Mouse (Mus musculus) E14TG2a.4 (cell line): ENCODE results near the gene Gale.

Experiments
- H3K27me3 ChIP-seq: 2 replicates; pipeline ENCODE4 v1.6.1; 2014; ENCODE audit warnings: low read length, control low read depth; ENCODE audit not compliant: insufficient read depth
- H3K36me3 ChIP-seq: 2 replicates; pipeline ENCODE4 v1.6.1; 2014; ENCODE audit warnings: low read length, control low read depth; ENCODE audit not compliant: insufficient read depth
- H3K4me1 ChIP-seq: replicated peaks from 2 replicates; pipeline ENCODE4 v1.6.1; 2014; ENCODE audit warnings: low read depth, low read length, control low read depth
- H3K4me3 ChIP-seq: replicated peaks from 2 replicates; pipeline ENCODE4 v1.5.1; 2014; ENCODE audit warnings: mild to moderate bottlenecking, low read length
- H3K9me3 ChIP-seq: 2 replicates; pipeline ENCODE4 v1.6.1; 2014; ENCODE audit warnings: low read length, control low read depth
- CTCF ChIP-seq: conservative IDR thresholded peaks from 2 replicates; pipeline ENCODE4 v1.5.1; 2014; ENCODE audit warnings: low read length
- NANOG ChIP-seq: IDR thresholded peaks from 2 replicates; pipeline ENCODE4 v1.6.1; 2014; ENCODE audit warnings: borderline replicate concordance, low read length, mixed read lengths
- POU5F1 ChIP-seq: IDR thresholded peaks from 2 replicates; pipeline ENCODE4 v1.6.1; 2014; ENCODE audit warnings: low read length, borderline replicate concordance

The Gale gene

DNA sequence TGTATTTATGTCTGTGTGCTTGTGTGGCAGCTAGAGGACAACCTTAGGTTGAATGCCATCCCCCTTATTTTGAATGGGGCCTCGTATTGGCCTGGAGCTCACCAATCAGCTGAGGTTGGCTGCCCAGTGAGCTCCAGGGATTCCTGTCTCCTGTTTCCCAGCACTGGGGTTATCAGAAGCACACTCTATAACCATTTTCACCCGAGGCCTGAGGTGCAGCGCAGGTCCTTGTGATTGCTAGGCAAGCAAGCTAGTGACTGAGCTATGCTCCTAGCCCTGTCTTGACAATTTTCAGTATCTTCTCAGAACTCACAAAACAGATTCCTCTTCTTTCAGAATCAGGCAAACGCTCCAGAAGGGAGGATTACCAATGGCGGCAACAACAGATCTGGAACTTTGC, 21.0 kb downstream of the Gale start:
- peaks cover 37% of the 10 kb centered on the region for H3K4me1 ChIP-seq
- no peaks in the 10 kb centered on the region for H3K27me3 ChIP-seq
- no peaks in the 10 kb centered on the region for H3K9me3 ChIP-seq
- peaks cover 44% of the 10 kb centered on the region for H3K36me3 ChIP-seq
- H3K4me3 ChIP-seq = no peak overlapping the region
- TF ChIP-seq NANOG (no peak), CTCF (no peak), POU5F1 (no peak)

DNA sequence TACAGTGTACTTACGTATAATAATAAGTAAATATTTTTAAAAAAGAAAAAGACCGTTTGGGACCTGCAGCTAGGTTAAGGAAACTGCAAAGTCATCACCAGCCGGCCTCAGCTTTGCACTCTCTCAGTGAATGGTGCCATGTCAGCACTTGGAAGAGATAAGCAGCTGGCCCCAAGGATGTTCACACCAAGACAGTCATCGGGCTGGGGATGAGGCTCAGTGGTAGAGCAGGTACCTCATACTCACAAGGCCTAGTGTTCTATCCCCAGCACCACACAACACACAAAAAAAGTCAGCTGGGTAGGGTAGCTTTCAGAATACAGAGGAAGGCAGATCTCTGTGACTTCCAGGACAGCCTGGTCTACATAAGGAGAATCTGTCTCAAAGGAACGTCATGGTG, 21.7 kb downstream of the Gale start:
- H3K4me1 ChIP-seq = peaks cover 37% of the 10 kb centered on the region
- no peak overlapping the region for H3K4me3 ChIP-seq
- no peak for TF ChIP-seq POU5F1
- no peak for TF ChIP-seq CTCF
- TF ChIP-seq NANOG = no peak
- no peaks in the 10 kb centered on the region for H3K9me3 ChIP-seq
- peaks cover 44% of the 10 kb centered on the region for H3K36me3 ChIP-seq
- H3K27me3 ChIP-seq = no peaks in the 10 kb centered on the region

DNA sequence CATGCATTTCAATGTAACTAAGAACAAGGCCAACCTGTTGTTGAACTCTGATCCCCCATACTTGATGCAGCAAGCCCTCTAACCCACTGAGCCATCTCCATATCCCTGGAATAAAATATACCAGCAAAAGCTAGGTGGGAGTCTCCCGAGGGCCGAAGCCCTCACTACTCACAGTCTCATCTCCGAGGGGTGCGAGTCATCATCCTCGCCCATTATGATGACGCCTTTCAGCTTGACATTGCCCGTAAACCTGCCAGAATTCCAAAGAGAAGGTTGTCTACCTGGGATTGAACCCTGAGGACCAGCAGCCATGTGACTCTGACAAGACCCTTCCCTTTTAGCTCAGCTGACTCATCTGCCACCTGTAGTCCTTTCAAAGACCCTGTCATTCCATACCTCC, 22.2 kb downstream of the Gale start:
- no peaks in the 10 kb centered on the region for H3K9me3 ChIP-seq
- TF ChIP-seq CTCF (no peak), NANOG (no peak), POU5F1 (no peak)
- H3K27me3 ChIP-seq = no peaks in the 10 kb centered on the region
- H3K4me3 ChIP-seq = peak overlapping the region; percentile 99
- peaks cover 43% of the 10 kb centered on the region for H3K36me3 ChIP-seq
- H3K4me1 ChIP-seq = peaks cover 37% of the 10 kb centered on the region

DNA sequence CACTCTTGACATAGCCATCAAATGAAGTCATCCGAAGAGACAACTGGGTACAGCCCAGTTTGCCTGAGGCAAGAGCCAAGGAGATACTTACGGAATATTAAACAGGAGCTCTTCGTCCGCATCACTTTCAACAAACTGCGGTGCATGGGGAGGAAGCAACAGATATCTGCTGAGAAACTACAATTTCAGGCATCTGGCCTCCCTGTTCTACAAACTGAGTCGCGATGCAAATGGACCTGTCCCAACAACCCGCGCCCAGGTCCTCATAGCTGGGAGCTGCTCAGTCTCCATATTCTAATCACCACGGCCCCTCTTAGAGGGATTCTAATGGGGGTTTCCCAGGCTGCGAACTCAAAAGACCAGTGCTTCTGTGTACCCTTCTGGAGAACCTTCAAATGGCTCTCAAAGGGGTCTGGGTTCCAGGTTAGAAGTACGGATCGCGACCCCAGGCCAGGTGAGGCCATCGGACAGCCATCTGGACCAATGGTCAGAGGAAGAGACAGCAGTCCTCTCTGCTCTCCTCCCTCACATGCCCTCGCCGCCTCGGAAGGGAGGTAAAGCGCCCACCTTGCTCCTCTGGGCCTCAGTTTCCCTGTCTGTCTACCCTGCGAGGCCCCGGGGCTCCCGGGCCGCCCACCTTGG, 22.9 kb downstream of the Gale start:
- peaks cover 37% of the 10 kb centered on the region for H3K4me1 ChIP-seq
- H3K4me3 ChIP-seq = peak overlapping the region; percentile 99
- peaks cover under 1% of the 10 kb centered on the region; the same call in 1 of the 2 replicates for H3K9me3 ChIP-seq
- no peak for TF ChIP-seq CTCF
- no peak for TF ChIP-seq POU5F1
- TF ChIP-seq NANOG = no peak
- H3K27me3 ChIP-seq = no peaks in the 10 kb centered on the region
- peaks cover 38% of the 10 kb centered on the region for H3K36me3 ChIP-seq

DNA sequence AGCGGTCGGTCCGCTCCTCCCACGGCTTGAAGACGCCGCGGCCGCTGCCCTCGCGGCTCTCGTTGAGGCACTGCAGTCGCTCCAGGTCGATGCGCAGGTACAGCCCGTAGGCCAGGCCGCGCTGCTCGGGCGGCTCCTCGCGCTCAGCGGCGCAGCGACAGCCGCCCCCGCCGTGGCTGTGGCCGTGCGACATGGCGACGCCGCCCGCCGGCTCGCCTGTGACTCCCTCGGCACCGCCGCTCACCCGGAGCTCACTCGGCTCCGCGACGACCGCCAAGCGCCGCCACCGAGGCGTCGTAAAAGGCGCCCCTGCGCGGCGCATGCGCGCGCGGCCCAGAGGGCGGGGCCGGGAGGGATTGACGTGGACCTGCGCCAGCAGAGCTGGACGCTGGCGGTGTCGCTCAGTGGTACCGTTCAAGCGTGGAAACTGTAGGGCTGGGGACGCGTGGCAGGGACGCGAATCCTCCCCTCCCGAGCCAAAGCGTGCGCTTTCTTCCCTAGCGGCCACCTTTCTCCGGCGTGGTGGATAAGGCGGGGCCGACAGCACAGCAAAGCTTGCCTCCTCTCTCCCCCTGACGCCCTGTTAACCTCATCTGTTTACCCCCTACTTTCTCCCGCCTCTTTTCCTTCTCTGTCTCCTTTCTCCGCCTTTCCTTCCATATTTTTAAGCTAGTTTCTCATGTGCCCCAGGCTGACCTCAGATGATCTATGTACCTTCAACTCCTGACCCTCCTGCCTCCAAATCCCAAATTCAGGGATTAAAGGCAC, 23.6 kb downstream of the Gale start, which contains the start of gene Pithd1:
TSS of gene Pithd1 (minus strand) at position 322 of the 768 bp plus-strand sequence.
- H3K4me3 ChIP-seq = peak within 1 kb of the TSS; percentile 99
- H3K36me3 ChIP-seq = peaks cover 32% of the 10 kb centered on the region
- peaks cover 33% of the 10 kb centered on the region for H3K4me1 ChIP-seq
- H3K27me3 ChIP-seq = no peaks in the 10 kb centered on the region
- TF ChIP-seq CTCF (no peak), NANOG (no peak), POU5F1 (no peak)
- H3K9me3 ChIP-seq = peaks cover 4% of the 10 kb centered on the region; the same call in 1 of the 2 replicates

DNA sequence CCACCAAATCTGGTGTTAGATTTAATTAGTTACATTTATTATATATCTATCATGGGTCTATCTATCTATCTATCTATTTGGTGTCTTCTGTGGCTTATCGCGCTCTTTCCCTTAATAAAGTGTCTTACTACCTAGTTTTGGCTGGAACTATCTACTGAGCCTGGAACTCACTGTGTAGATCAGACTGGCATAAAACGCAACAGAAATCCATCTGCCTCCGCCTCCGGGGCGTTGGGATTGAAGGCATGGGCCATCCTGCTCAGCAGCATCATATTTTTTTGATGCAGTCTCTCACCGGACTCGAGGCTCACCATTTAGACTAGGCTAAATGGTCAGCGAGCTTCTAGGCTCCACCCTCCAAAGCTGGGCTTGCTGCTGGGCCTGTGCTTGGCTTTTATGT, 24.2 kb downstream of the Gale start:
- peaks cover 30% of the 10 kb centered on the region for H3K36me3 ChIP-seq
- no peak for TF ChIP-seq CTCF
- no peak for TF ChIP-seq NANOG
- TF ChIP-seq POU5F1 = no peak
- H3K4me3 ChIP-seq = peak overlapping the region; percentile 99
- H3K27me3 ChIP-seq = no peaks in the 10 kb centered on the region
- H3K4me1 ChIP-seq = peaks cover 31% of the 10 kb centered on the region
- peaks cover 4% of the 10 kb centered on the region; the same call in 1 of the 2 replicates for H3K9me3 ChIP-seq

DNA sequence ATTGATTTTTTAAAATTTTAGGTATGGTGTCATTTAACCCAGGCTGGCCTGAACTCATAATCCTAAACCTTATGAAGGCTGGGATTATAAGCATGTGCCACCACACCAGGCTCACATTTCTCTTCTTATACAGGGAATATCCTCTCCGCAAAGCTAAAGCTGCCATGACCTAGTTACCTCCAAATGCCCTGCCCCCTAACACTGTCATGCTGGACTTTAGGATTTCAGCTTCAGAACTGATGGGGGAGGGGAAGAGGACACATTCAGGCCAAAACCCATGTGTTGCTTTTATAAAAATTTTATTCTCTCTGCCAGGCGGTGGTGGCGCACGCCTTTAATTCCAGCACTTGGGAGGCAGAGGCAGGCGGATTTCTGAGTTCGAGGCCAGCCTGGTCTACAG, 30.4 kb downstream of the Gale start:
- Histone ChIP-seq H3K4me3 (no peak overlapping the region), H3K36me3 (no peaks in the 10 kb centered on the region), H3K4me1 (no peaks in the 10 kb centered on the region), H3K9me3 (peaks cover 11% of the 10 kb centered on the region), H3K27me3 (no peaks in the 10 kb centered on the region)
- TF ChIP-seq CTCF = no peak
- no peak for TF ChIP-seq NANOG
- no peak for TF ChIP-seq POU5F1

DNA sequence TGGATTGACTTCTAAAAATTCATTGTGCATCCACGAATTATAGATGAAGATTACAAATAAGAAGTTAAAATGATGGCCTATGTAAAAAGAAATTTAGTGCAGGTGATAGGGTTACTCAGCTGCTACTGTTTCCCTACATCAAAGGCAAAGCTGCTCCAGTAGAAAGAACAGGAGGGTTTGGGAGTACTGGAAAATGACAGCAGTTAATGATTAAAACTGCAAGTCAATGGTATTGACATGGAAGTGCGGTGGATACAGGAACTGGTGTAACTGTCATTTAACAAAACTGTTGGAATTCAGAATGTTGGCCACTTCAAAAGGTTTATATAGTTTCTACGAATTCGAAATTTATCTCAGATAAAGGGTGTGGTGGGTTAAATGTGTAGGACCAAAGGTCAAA, 31.6 kb downstream of the Gale start:
- Histone ChIP-seq H3K4me1 (no peaks in the 10 kb centered on the region), H3K4me3 (no peak overlapping the region), H3K9me3 (peaks cover 11% of the 10 kb centered on the region), H3K36me3 (no peaks in the 10 kb centered on the region), H3K27me3 (no peaks in the 10 kb centered on the region)
- no peak for TF ChIP-seq POU5F1
- TF ChIP-seq CTCF = no peak
- TF ChIP-seq NANOG = no peak
